Mouse (Mus musculus): ENCODE data around the gene Gpr61. TPM values are rescaled to one million over a fixed set of nuclear protein-coding genes. Genes with fewer than 3 reads are reported as not detected.

The Gpr61 gene
- polyA plus RNA-seq, 1 experiment from 2014 or later: not detected

DNA sequence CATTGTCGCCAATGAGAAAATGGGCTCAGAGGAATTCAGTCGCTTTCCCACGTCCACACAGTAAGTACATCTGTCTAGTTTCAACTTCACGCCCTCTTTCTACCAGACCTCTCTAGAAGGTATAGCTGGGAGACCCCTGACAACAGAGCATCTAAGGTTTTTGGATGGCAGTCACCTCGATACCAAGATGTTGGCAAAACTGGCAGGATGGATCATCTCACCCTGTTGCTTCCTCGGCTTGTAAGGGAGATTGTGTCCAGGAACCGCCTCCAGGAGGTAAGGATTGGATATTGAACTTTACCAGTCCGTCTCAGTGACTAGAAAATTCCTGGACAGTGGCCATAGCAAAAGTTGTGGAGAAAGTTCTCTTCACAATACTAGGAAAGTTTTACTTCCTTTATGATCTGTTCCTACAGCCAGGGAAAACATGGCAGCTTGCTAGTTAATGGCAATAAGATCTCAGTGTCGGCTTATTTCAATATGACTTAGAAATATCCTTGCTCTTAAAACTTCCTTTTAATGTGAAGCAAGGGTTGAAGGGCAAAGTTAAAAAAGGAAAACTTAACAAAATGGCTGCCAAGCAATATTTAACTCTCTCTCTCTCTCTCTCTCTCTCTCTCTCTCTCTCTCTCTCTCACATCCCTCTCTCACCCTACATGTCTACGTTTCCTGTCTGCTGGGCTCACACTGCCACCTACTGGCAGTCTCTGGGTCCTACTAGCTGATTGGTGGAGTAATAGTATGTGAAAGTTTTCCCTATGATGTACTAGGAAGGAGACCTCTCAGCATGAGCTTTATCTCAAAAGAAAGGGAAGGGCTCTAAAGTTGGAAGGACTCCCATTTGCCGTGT, 7.1 kb downstream of the Gpr61 start:
- H3K27me3 ChIP-seq (ENCODE audit: insufficient read depth, low read length): no peaks in the 10 kb centered on the region
- WGBS (ENCODE audit: insufficient replicate concordance): 59% methylated on average over 11 of the region's 11 CpGs
- H3K4me2 ChIP-seq (ENCODE audit: low read depth, low read length): peak overlapping the region; percentile 91
- TF ChIP-seq CTCF (IDR thresholded peaks at IDR 0.05; ENCODE audit: low read depth): peak; percentile 98
- TF ChIP-seq EP300 (IDR thresholded peaks at IDR 0.05; ENCODE audit: low read depth): peak; percentile 76
- ATAC-seq: peak; percentile 55
- H3K9ac ChIP-seq (replicated peaks): 0 out of 2 replicates have a peak overlapping the region, but pooled peaks have one; percentile 3
- H3K27ac ChIP-seq (ENCODE audit: low read depth): peak overlapping the region; percentile 48
- no peaks in the 10 kb centered on the region for H3K9me3 ChIP-seq (ENCODE audit: low read length)
- DNase-seq: peak; percentile 92
- H3K4me1 ChIP-seq (ENCODE audit: insufficient read depth): peaks cover 22% of the 10 kb centered on the region
- peaks cover 2% of the 10 kb centered on the region; the same call in 1 of the 2 replicates for H3K36me3 ChIP-seq (replicated peaks; ENCODE audit: insufficient read depth, low read length)
- H3K4me3 ChIP-seq (ENCODE audit: low read depth, low read length): no peak overlapping the region

DNA sequence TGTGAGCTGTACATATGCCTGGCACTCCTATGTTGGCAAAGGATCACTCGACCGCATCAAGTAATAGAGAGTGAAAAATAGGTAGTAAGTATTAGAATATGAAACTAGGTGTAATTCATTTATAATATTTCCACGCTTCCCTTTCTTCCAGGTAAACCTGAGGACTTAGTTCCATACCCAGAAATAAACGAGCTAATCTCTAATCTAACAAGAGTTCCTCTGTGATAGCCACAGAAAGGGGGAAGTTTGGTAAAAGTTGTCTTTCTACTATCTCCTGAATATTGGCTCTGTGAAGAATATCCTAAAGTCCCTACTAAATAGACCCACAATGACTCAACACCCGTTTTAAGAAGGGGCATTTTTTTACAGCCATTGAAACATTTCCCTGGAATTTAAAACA, 8.0 kb downstream of the Gpr61 start:
- no peak for DNase-seq
- Histone ChIP-seq H3K4me2 (ENCODE audit: low read depth, low read length) (peak overlapping the region; percentile 91), H3K9ac (replicated peaks) (peak overlapping the region; percentile 99), H3K27me3 (ENCODE audit: insufficient read depth, low read length) (no peaks in the 10 kb centered on the region), H3K4me1 (ENCODE audit: insufficient read depth) (peaks cover 22% of the 10 kb centered on the region), H3K4me3 (ENCODE audit: low read depth, low read length) (peak overlapping the region; percentile 99), H3K27ac (ENCODE audit: low read depth) (peak overlapping the region; percentile 98), H3K36me3 (replicated peaks; ENCODE audit: insufficient read depth, low read length) (peaks cover 2% of the 10 kb centered on the region; the same call in 1 of the 2 replicates), H3K9me3 (ENCODE audit: low read length) (no peaks in the 10 kb centered on the region)
- 37% methylated on average over 5 of the region's 5 CpGs for WGBS (ENCODE audit: insufficient replicate concordance)
- ATAC-seq: no peak
- no peak for TF ChIP-seq CTCF (IDR thresholded peaks at IDR 0.05; ENCODE audit: low read depth)
- no peak for TF ChIP-seq EP300 (IDR thresholded peaks at IDR 0.05; ENCODE audit: low read depth)

DNA sequence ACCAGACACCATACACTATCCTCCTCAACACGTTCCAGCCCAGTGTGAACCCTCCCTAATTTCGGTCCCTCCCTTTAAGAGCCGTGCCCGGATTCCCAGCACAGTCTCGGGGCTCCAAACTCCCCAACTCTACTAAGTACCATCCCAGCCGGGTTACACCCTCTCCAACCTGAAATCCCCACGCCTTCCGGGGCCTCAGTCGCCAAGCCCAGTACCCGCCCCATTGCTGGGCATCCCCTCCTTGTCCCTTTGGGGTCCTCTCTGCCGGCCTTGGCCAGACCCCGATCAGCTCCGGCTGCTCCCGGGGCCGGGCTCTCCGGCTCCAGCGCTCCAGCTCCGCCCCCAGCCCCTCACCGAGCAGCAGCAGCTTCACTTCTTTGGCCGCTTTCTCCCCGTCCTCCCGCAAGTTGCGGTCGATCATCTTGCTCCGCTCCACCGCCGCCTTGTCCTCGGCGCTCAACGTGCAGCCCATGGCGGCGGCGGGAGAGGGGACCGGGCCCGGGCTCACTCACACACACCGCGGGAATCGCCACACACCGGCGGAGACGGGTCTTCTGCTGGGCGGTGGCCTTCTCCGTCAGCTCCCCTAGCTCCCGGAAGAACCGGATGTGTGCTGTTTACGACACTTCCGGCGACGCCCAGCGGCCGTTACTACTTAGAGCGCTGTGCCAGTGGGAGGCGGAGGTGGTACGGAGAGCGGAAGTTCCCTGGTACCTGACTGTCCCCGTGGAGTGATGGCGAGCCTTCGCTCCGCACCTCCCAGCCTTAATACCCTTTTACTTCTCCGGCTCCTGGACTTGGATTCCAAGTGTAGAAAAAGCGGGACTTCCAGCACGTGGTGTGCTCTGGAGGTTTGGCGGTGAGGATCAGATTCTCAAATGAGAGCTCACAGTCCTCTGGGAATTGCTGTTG, 8.9 kb downstream of the Gpr61 start, which contains the start of gene Gnai3:
Gene Gnai3, minus strand, starts transcription at position 613 of the 912 bp plus-strand sequence.
- no peaks in the 10 kb centered on the region for H3K9me3 ChIP-seq (ENCODE audit: low read length)
- no peaks in the 10 kb centered on the region for H3K27me3 ChIP-seq (ENCODE audit: insufficient read depth, low read length)
- H3K4me2 ChIP-seq (ENCODE audit: low read depth, low read length): peak within 1 kb of the TSS; percentile 91
- H3K36me3 ChIP-seq (replicated peaks; ENCODE audit: insufficient read depth, low read length): peaks cover 6% of the 10 kb centered on the region
- H3K4me1 ChIP-seq (ENCODE audit: insufficient read depth): peaks cover 22% of the 10 kb centered on the region
- peak within 1 kb of the TSS; percentile 99 for H3K9ac ChIP-seq (replicated peaks)
- TF ChIP-seq EP300 (IDR thresholded peaks at IDR 0.05; ENCODE audit: low read depth) (peak; percentile 31; the same call in 1 of the 2 replicates), CTCF (IDR thresholded peaks at IDR 0.05; ENCODE audit: low read depth) (peak; percentile 41)
- DNase-seq (peak; percentile 95), ATAC-seq (peak; percentile 97)
- H3K27ac ChIP-seq (ENCODE audit: low read depth): peak within 1 kb of the TSS; percentile 98
- under 1% methylated on average over 62 of the region's 63 CpGs for WGBS (ENCODE audit: insufficient replicate concordance)
- peak within 1 kb of the TSS; percentile 99 for H3K4me3 ChIP-seq (ENCODE audit: low read depth, low read length)

DNA sequence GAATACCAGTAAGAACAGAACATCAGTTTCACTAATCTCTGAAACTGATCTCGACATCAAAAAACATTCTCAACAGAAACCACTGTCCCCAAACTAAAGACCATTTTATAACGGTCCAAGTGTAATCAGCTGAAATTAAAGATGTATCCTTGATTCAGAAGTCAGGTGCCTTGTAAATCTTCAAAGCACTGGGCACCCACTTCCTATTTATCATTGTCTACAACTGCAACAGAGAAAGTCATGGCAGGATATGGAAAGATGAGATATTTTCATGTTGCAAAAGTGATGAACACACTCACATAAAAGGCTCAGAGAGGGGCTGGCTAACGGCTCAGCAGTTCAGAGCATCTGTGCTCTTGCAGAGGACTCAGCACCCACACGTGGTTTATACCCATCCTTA, 13.9 kb downstream of the Gpr61 start:
- H3K4me1 ChIP-seq (ENCODE audit: insufficient read depth): peaks cover 11% of the 10 kb centered on the region; the same call in 1 of the 2 replicates
- no peak overlapping the region for H3K9ac ChIP-seq (replicated peaks)
- WGBS (ENCODE audit: insufficient replicate concordance): 66% methylated on average over 4 of the region's 4 CpGs
- DNase-seq (no peak), ATAC-seq (no peak)
- H3K4me3 ChIP-seq (ENCODE audit: low read depth, low read length): no peak overlapping the region
- H3K4me2 ChIP-seq (ENCODE audit: low read depth, low read length): no peak overlapping the region
- TF ChIP-seq CTCF (IDR thresholded peaks at IDR 0.05; ENCODE audit: low read depth) (no peak), EP300 (IDR thresholded peaks at IDR 0.05; ENCODE audit: low read depth) (no peak)
- H3K9me3 ChIP-seq (ENCODE audit: low read length): no peaks in the 10 kb centered on the region
- H3K27ac ChIP-seq (ENCODE audit: low read depth): no peak overlapping the region
- H3K36me3 ChIP-seq (replicated peaks; ENCODE audit: insufficient read depth, low read length): peaks cover 22% of the 10 kb centered on the region
- H3K27me3 ChIP-seq (ENCODE audit: insufficient read depth, low read length): no peaks in the 10 kb centered on the region

DNA sequence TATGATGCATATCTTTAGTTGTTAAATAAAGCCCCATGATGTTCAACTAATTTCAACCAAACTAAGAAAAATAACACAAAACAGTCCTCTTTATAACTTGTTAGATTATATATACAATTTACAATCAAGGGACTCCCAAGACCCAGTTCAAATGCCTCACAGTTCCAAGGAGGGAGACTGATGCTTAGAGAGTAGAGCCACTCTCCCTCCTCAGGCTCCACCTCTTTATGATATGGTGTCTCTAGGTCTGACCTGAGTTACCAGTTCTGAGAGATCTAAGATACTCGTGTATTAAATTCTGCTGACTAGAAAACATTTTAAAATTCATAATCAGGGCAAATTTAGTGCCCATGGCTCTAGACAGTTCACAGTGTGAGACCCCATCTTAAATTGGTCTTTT, 15.6 kb downstream of the Gpr61 start:
- H3K27ac ChIP-seq (ENCODE audit: low read depth): no peak overlapping the region
- no peaks in the 10 kb centered on the region for H3K27me3 ChIP-seq (ENCODE audit: insufficient read depth, low read length)
- WGBS (ENCODE audit: insufficient replicate concordance): 66% methylated on average over 1 of the region's 1 CpGs
- TF ChIP-seq CTCF (IDR thresholded peaks at IDR 0.05; ENCODE audit: low read depth) (no peak), EP300 (IDR thresholded peaks at IDR 0.05; ENCODE audit: low read depth) (no peak)
- peaks cover 13% of the 10 kb centered on the region; the same call in 1 of the 2 replicates for H3K4me1 ChIP-seq (ENCODE audit: insufficient read depth)
- no peak overlapping the region for H3K4me3 ChIP-seq (ENCODE audit: low read depth, low read length)
- no peak overlapping the region for H3K9ac ChIP-seq (replicated peaks)
- ATAC-seq (no peak), DNase-seq (no peak)
- H3K4me2 ChIP-seq (ENCODE audit: low read depth, low read length): no peak overlapping the region
- no peaks in the 10 kb centered on the region for H3K9me3 ChIP-seq (ENCODE audit: low read length)
- peaks cover 22% of the 10 kb centered on the region for H3K36me3 ChIP-seq (replicated peaks; ENCODE audit: insufficient read depth, low read length)
